Mouse (Mus musculus) midbrain, postnatal 0 days (tissue): Measurements from ENCODE around the gene Zfyve1. TPM values are rescaled to one million over a fixed set of nuclear protein-coding genes. Genes with fewer than 3 reads are reported as not detected.

Experiments
- ATAC-seq: fragments of 200-750 bp; cut with Nextera tagmentation; 2 replicates; pipeline ENCODE4 v1.8.0; 2017; ENCODE audit warnings: moderate number of reproducible peaks, mild to moderate bottlenecking, moderate TSS enrichment, moderate library complexity; ENCODE audit not compliant: low FRiP score
- DNase-seq: peaks from one replicate; pipeline ENCODE4 v3.0.0-alpha.2; 2015; ENCODE audit warnings: low spot score
- H3K27ac ChIP-seq: fragments of 300-500 bp; sonication (generic); 2 replicates; pipeline ENCODE4 v1.5.1; 2014; ENCODE audit warnings: low read depth, mild to moderate bottlenecking, low read length, mixed read lengths
- H3K27me3 ChIP-seq: fragments of 300-500 bp; sonication (generic); 2 replicates; pipeline ENCODE4 v1.6.1; 2014; ENCODE audit warnings: low read length, control low read depth, mixed read lengths; ENCODE audit not compliant: insufficient read depth
- H3K36me3 ChIP-seq: fragments of 300-500 bp; sonication (generic); 2 replicates; pipeline ENCODE4 v1.6.1; 2014; ENCODE audit warnings: low read length, control low read depth, mixed read lengths; ENCODE audit not compliant: insufficient read depth
- H3K4me1 ChIP-seq: fragments of 300-500 bp; sonication (generic); 2 replicates; pipeline ENCODE4 v1.6.1; 2014; ENCODE audit warnings: mild to moderate bottlenecking, control low read depth, antibody characterized with exemption, low read length, mixed read lengths; ENCODE audit not compliant: insufficient read depth
- H3K4me2 ChIP-seq: fragments of 300-500 bp; sonication (generic); 2 replicates; pipeline ENCODE4 v1.6.1; 2014; ENCODE audit warnings: low read depth, mild to moderate bottlenecking, low read length, mixed read lengths; ENCODE audit not compliant: poor library complexity, severe bottlenecking
- H3K4me3 ChIP-seq: fragments of 300-500 bp; sonication (generic); 2 replicates; pipeline ENCODE4 v1.5.1; 2014; ENCODE audit warnings: low read depth, mild to moderate bottlenecking, low read length, moderate library complexity
- H3K9ac ChIP-seq: fragments of 300-500 bp; sonication (generic); replicated peaks from 2 replicates; pipeline ENCODE4 v1.6.1; 2014; ENCODE audit warnings: mild to moderate bottlenecking, low read length, moderate library complexity, mixed read lengths; ENCODE audit not compliant: poor library complexity, severe bottlenecking
- H3K9me3 ChIP-seq: fragments of 300-500 bp; sonication (generic); 2 replicates; pipeline ENCODE4 v1.6.1; 2016; ENCODE audit warnings: low read length, control low read depth
- CTCF ChIP-seq: IDR thresholded peaks from 2 replicates; pipeline ENCODE4 v1.5.1; 2016; ENCODE audit warnings: antibody characterized with exemption, mild to moderate bottlenecking
- WGBS: fragments of 180-500 bp; shearing (Covaris S2); extraction: QIAGEN DNeasy Blood & Tissue Kit; methylation state at CpG from one replicate; pipeline ENCODE4 v1.1.7; 2014; 5-methylcytosine and 5-hydroxymethylcytosine counted together
- polyA plus RNA-seq: library from polyadenylated mRNA; unstranded; fragments of >200 nt; fragmentation: Nextera tagmentation; extraction: Ambion mirVana; gene quantifications from 2 replicates; pipeline ENCODE4 v1.2.1, GENCODE M21; 2015
- total RNA-seq: library from RNA; depleted of rRNA; stranded (reverse); fragments of >200 nt; gene quantifications from 2 replicates; pipeline ENCODE4 v1.2.3, GENCODE M21; 2014

The Zfyve1 gene
- total and polyA plus RNA-seq, 2 experiments from 2014 or later, result 12.9 to 35.7 TPM

GRCm38 (mm10) chr12:83602285-83602684, 5.3 kb upstream of the Zfyve1 start:
- H3K27ac ChIP-seq, result no peak overlapping the region
- no peak overlapping the region for H3K9ac ChIP-seq
- no peak overlapping the region for H3K4me2 ChIP-seq
- ATAC-seq (no peak), DNase-seq (no peak)
- no peaks in the 10 kb centered on the region for H3K4me1 ChIP-seq
- TF ChIP-seq CTCF, result no peak
- no peaks in the 10 kb centered on the region for H3K27me3 ChIP-seq
- H3K4me3 ChIP-seq, result no peak overlapping the region
- H3K9me3 ChIP-seq, result no peaks in the 10 kb centered on the region
- no peaks in the 10 kb centered on the region for H3K36me3 ChIP-seq
- 92% methylated on average over 5 of the region's 5 CpGs for WGBS

- ATAC-seq, result no peak
- H3K9me3 ChIP-seq, result no peaks in the 10 kb centered on the region
- no peak overlapping the region for H3K4me2 ChIP-seq
- no peak overlapping the region for H3K9ac ChIP-seq
- no peak for TF ChIP-seq CTCF
- H3K27ac ChIP-seq, result no peak overlapping the region
- H3K4me1 ChIP-seq, result no peaks in the 10 kb centered on the region; the same call in 1 of the 2 replicates
- no peak for DNase-seq
- H3K27me3 ChIP-seq, result no peaks in the 10 kb centered on the region
- 78% methylated on average over 2 of the region's 2 CpGs for WGBS
- H3K36me3 ChIP-seq, result peaks cover 8% of the 10 kb centered on the region; the same call in 1 of the 2 replicates
- H3K4me3 ChIP-seq, result no peak overlapping the region
Observed at GRCm38 (mm10) chr12:83597881-83598280, 859 bp upstream of the Zfyve1 start.

- DNase-seq (no peak), ATAC-seq (peak; percentile 34)
- H3K4me2 ChIP-seq, result peak overlapping the region; percentile 65
- H3K9ac ChIP-seq, result peak overlapping the region; percentile 94
- no peaks in the 10 kb centered on the region for H3K9me3 ChIP-seq
- peaks cover 8% of the 10 kb centered on the region; the same call in 1 of the 2 replicates for H3K36me3 ChIP-seq
- no peaks in the 10 kb centered on the region; the same call in 1 of the 2 replicates for H3K4me1 ChIP-seq
- no peak for TF ChIP-seq CTCF
- no peaks in the 10 kb centered on the region for H3K27me3 ChIP-seq
- WGBS, result 2% methylated on average over 20 of the region's 20 CpGs
- peak overlapping the region; percentile 90 for H3K27ac ChIP-seq
- peak overlapping the region; percentile 81 for H3K4me3 ChIP-seq
Observed at GRCm38 (mm10) chr12:83596191-83596954, 649 bp downstream of the Zfyve1 start.

GRCm38 (mm10) chr12:83594454-83595040, 2.5 kb downstream of the Zfyve1 start:
- Histone ChIP-seq H3K4me2 (no peak overlapping the region), H3K4me3 (no peak overlapping the region), H3K9ac (peak overlapping the region; percentile 33; the same call in 1 of the 2 replicates), H3K36me3 (peaks cover 8% of the 10 kb centered on the region; the same call in 1 of the 2 replicates), H3K27me3 (no peaks in the 10 kb centered on the region), H3K4me1 (no peaks in the 10 kb centered on the region; the same call in 1 of the 2 replicates), H3K9me3 (no peaks in the 10 kb centered on the region), H3K27ac (no peak overlapping the region)
- TF ChIP-seq CTCF, result no peak
- 94% methylated on average over 9 of the region's 9 CpGs for WGBS
- DNase-seq (no peak), ATAC-seq (no peak)

GRCm38 (mm10) chr12:83591754-83592501, 5.1 kb downstream of the Zfyve1 start:
- TF ChIP-seq CTCF, result no peak
- WGBS, result 94% methylated on average over 8 of the region's 8 CpGs
- no peak overlapping the region for H3K4me3 ChIP-seq
- no peak overlapping the region for H3K4me2 ChIP-seq
- no peak overlapping the region for H3K27ac ChIP-seq
- H3K27me3 ChIP-seq, result no peaks in the 10 kb centered on the region
- H3K9ac ChIP-seq, result no peak overlapping the region
- no peak for ATAC-seq
- no peak for DNase-seq
- H3K4me1 ChIP-seq, result no peaks in the 10 kb centered on the region; the same call in 1 of the 2 replicates
- H3K36me3 ChIP-seq, result peaks cover 18% of the 10 kb centered on the region
- H3K9me3 ChIP-seq, result no peaks in the 10 kb centered on the region
